Mouse (Mus musculus) small intestine, adult 2 months (tissue): Measurements from ENCODE around the gene Bend4.

ENCODE experiments used
- CTCF ChIP-seq: fragments of 200-500 bp; IDR thresholded peaks from 2 replicates; pipeline ENCODE4 v1.5.1; 2012; ENCODE audit warnings: low read depth, mild to moderate bottlenecking, control low read depth, inconsistent platforms, low read length, moderate library complexity, mixed read lengths; ENCODE audit not compliant: insufficient replicate concordance, insufficient read length; ENCODE audit errors: extremely low read depth
- POLR2A ChIP-seq: fragments of 200-500 bp; IDR thresholded peaks from 2 replicates; pipeline ENCODE4 v1.6.1; 2012; ENCODE audit warnings: low read depth, mild to moderate bottlenecking, control low read depth, inconsistent platforms, low read length, moderate library complexity

DNA sequence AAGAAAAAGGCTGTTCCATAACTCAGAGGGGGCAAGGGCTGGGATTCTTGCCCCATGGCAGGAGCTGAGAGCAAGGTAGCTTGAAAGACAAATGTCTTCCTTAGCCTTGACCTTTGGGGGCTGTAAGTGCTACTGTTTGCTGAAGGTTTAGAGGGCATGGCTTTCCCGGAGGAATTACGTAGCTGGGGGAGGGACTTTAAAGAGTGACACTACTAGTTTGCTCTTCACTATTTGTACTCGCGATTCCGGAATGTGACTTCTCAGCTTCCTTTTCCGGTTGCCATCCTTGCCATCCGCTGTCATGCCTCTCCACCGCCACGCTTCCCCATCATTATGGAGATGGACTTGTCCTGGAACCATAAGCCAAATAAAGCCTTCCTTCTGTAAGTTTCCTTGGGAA is 35.5 kb upstream of the Bend4 start:
- TF ChIP-seq CTCF = no peak
- no peak for TF ChIP-seq POLR2A
